Mouse (Mus musculus) MEL (cell line): Measurements from ENCODE around the gene Iqca. TPM values are rescaled to one million over a fixed set of nuclear protein-coding genes. Genes with fewer than 3 reads are reported as not detected.

Experiments
- DNase-seq: peaks from one replicate; pipeline ENCODE4 v3.0.0; 2011; ENCODE audit warnings: low read depth, low spot score
- H3K27ac ChIP-seq: 2 replicates; pipeline ENCODE4 v1.5.1; 2012; ENCODE audit warnings: low read depth, mild to moderate bottlenecking, control low read depth, low read length, moderate library complexity; ENCODE audit not compliant: control insufficient read depth
- H3K27me3 ChIP-seq, 2 experiments: fragments of 150-350 bp in 1 of 2; sonication (generic) in 1 of 2; 2 replicates each; pipeline ENCODE4 v1.6.1; 2012; ENCODE audit warnings: low read length in 2 of 2, mild to moderate bottlenecking in 2 of 2, improper control_type of control experiment in 1 of 2, moderate library complexity in 1 of 2; ENCODE audit not compliant: insufficient read depth in 2 of 2, control insufficient read depth in 1 of 2
- H3K36me3 ChIP-seq, 2 experiments: 2 replicates each; pipeline ENCODE4 v1.6.1; 2012 to 2014; ENCODE audit warnings: low read length in 2 of 2, improper control_type of control experiment in 1 of 2, inconsistent platforms in 1 of 2, mild to moderate bottlenecking in 1 of 2; ENCODE audit not compliant: insufficient read depth in 2 of 2, control insufficient read depth in 1 of 2
- H3K4me1 ChIP-seq, 2 experiments: fragments of 150-350 bp in 1 of 2; sonication (generic) in 1 of 2; 2 replicates each; pipeline ENCODE4 v1.6.1; 2012; ENCODE audit warnings: low read length in 2 of 2, improper control_type of control experiment in 1 of 2, mild to moderate bottlenecking in 1 of 2; ENCODE audit not compliant: insufficient read depth in 2 of 2, control insufficient read depth in 1 of 2
- H3K4me3 ChIP-seq, 2 experiments: fragments of 150-350 bp in 1 of 2; sonication (generic) in 1 of 2; 2 replicates each; pipeline ENCODE4 v1.5.1; 2012; ENCODE audit warnings: low read depth in 2 of 2, low read length in 2 of 2, mild to moderate bottlenecking in 2 of 2, moderate library complexity in 2 of 2, control low read depth in 1 of 2, improper control_type of control experiment in 1 of 2; ENCODE audit not compliant: control insufficient read depth in 1 of 2, insufficient read depth in 1 of 2
- H3K79me2 ChIP-seq: 2 replicates; pipeline ENCODE4 v1.6.1; 2012; ENCODE audit warnings: mild to moderate bottlenecking, low read length, moderate library complexity; ENCODE audit not compliant: control insufficient read depth, poor library complexity, insufficient read depth
- H3K9ac ChIP-seq: 2 replicates; pipeline ENCODE4 v1.6.1; 2012; ENCODE audit warnings: low read depth, mild to moderate bottlenecking, control low read depth, low read length, moderate library complexity; ENCODE audit not compliant: control insufficient read depth, poor library complexity, severe bottlenecking
- H3K9me3 ChIP-seq: fragments of 150-350 bp; sonication (generic); replicated peaks from 2 replicates; pipeline ENCODE4 v1.6.1; 2012; ENCODE audit warnings: mild to moderate bottlenecking, low read length, improper control_type of control experiment, moderate library complexity; ENCODE audit not compliant: insufficient read depth
- CHD1 ChIP-seq: IDR thresholded peaks from 2 replicates; pipeline ENCODE4 v1.6.1; 2012; ENCODE audit warnings: low read depth, mild to moderate bottlenecking, inconsistent platforms, low read length, improper control_type of control experiment
- CHD2 ChIP-seq: IDR thresholded peaks from 2 replicates; pipeline ENCODE4 v1.6.1; 2011; ENCODE audit warnings: low read length, improper control_type of control experiment
- EP300 ChIP-seq, 2 experiments: IDR thresholded peaks; 2 replicates each; pipeline ENCODE4 v1.6.1; 2011; ENCODE audit warnings: improper control_type of control experiment in 2 of 2, low read length in 2 of 2, low read depth in 1 of 2, mild to moderate bottlenecking in 1 of 2
- GABPA ChIP-seq: IDR thresholded peaks from 2 replicates; pipeline ENCODE4 v1.6.1; 2012; ENCODE audit warnings: low read depth, mild to moderate bottlenecking, inconsistent platforms, low read length, improper control_type of control experiment, moderate library complexity
- HCFC1 ChIP-seq: IDR thresholded peaks from 2 replicates; pipeline ENCODE4 v1.6.1; 2012; ENCODE audit warnings: low read depth, mild to moderate bottlenecking, inconsistent platforms, low read length, improper control_type of control experiment, moderate library complexity
- JUND ChIP-seq: IDR thresholded peaks from 2 replicates; pipeline ENCODE4 v1.6.1; 2011; ENCODE audit warnings: low read depth, mild to moderate bottlenecking, improper control_type of control experiment, low read length
- KAT2A ChIP-seq: conservative IDR thresholded peaks from 2 replicates; pipeline ENCODE4 v1.6.1; 2012; ENCODE audit warnings: low read depth, low read length, improper control_type of control experiment, inconsistent platforms
- MAFK ChIP-seq: IDR thresholded peaks from 2 replicates; pipeline ENCODE4 v1.6.1; 2011; ENCODE audit warnings: low read depth, mild to moderate bottlenecking, low read length, improper control_type of control experiment, borderline replicate concordance
- MAX ChIP-seq: IDR thresholded peaks from 2 replicates; pipeline ENCODE4 v1.6.1; 2011; ENCODE audit warnings: low read length, improper control_type of control experiment
- MEF2A ChIP-seq: IDR thresholded peaks from 2 replicates; pipeline ENCODE4 v1.6.1; 2014; ENCODE audit warnings: low read depth, mild to moderate bottlenecking, inconsistent platforms, low read length, improper control_type of control experiment; ENCODE audit not compliant: poor library complexity, insufficient replicate concordance, severe bottlenecking; ENCODE audit errors: extremely low read depth
- MXI1 ChIP-seq: IDR thresholded peaks from 2 replicates; pipeline ENCODE4 v1.6.1; 2011; ENCODE audit warnings: mild to moderate bottlenecking, low read depth, low read length, improper control_type of control experiment
- NELFE ChIP-seq: IDR thresholded peaks from 2 replicates; pipeline ENCODE4 v1.6.1; 2011; ENCODE audit warnings: low read depth, low read length, improper control_type of control experiment
- POLR2A ChIP-seq, 2 experiments: IDR thresholded peaks; 2 replicates each; pipeline ENCODE4 v1.6.1; 2011 to 2012; ENCODE audit warnings: low read length in 2 of 2, mild to moderate bottlenecking in 2 of 2, control low read depth in 1 of 2, improper control_type of control experiment in 1 of 2, low read depth in 1 of 2, moderate library complexity in 1 of 2; ENCODE audit not compliant: control insufficient read depth in 1 of 2, insufficient read depth in 1 of 2, poor library complexity in 1 of 2
- RAD21 ChIP-seq: IDR thresholded peaks from 2 replicates; pipeline ENCODE4 v1.6.1; 2011; ENCODE audit warnings: mild to moderate bottlenecking, low read depth, low read length, improper control_type of control experiment
- SIN3A ChIP-seq: IDR thresholded peaks from 2 replicates; pipeline ENCODE4 v1.6.1; 2012; ENCODE audit warnings: low read length, improper control_type of control experiment, inconsistent platforms
- TBP ChIP-seq: IDR thresholded peaks from 2 replicates; pipeline ENCODE4 v1.8.0; 2011; ENCODE audit warnings: low read depth, low read length, improper control_type of control experiment
- TCF12 ChIP-seq: IDR thresholded peaks from 2 replicates; pipeline ENCODE4 v1.6.1; 2014; ENCODE audit warnings: low read depth, mild to moderate bottlenecking, inconsistent platforms, low read length, improper control_type of control experiment, moderate library complexity
- UBTF ChIP-seq: IDR thresholded peaks from 2 replicates; pipeline ENCODE4 v1.6.1; 2012; ENCODE audit warnings: low read depth, mild to moderate bottlenecking, inconsistent platforms, low read length, improper control_type of control experiment, moderate library complexity, borderline replicate concordance; ENCODE audit not compliant: insufficient read depth
- ZC3H11A ChIP-seq: IDR thresholded peaks from 2 replicates; pipeline ENCODE4 v1.6.1; 2012; ENCODE audit warnings: low read depth, mild to moderate bottlenecking, inconsistent platforms, low read length, improper control_type of control experiment
- ZKSCAN1 ChIP-seq: IDR thresholded peaks from 2 replicates; pipeline ENCODE4 v1.6.1; 2012; ENCODE audit warnings: low read depth, mild to moderate bottlenecking, inconsistent platforms, low read length, improper control_type of control experiment, moderate library complexity
- polyA plus RNA-seq, 2 experiments: library from polyadenylated mRNA; stranded (reverse) in 1 of 2; unstranded in 1 of 2; fragments of >175 nt in 1 of 2; fragments of >200 nt in 1 of 2; gene quantifications; 2 replicates each; pipeline versions ENCODE4 v1.2.1 to v1.2.4; 2012; ENCODE audit warnings: low replicate concordance in 2 of 2, low read depth in 1 of 2; ENCODE audit not compliant: insufficient read length in 2 of 2, insufficient read depth in 1 of 2, missing spikeins in 1 of 2
- total RNA-seq: library from RNA; depleted of rRNA; stranded (reverse); fragments of 300-350 nt; gene quantifications from 2 replicates; pipeline ENCODE4 v1.2.3, GENCODE M21; 2012; rRNA removed

Iqca gene
- total and polyA plus RNA-seq, 3 experiments, result 0.39 TPM; not detected in 2

- no peak overlapping the region for H3K27ac ChIP-seq
- no peaks in the 10 kb centered on the region for H3K27me3 ChIP-seq
- DNase-seq, result no peak
- no peaks in the 10 kb centered on the region for H3K79me2 ChIP-seq
- H3K9me3 ChIP-seq, result no peaks in the 10 kb centered on the region
- no peak overlapping the region for H3K4me3 ChIP-seq
- H3K4me1 ChIP-seq, result no peaks in the 10 kb centered on the region
- no peak overlapping the region for H3K9ac ChIP-seq
- TF ChIP-seq HCFC1 (no peak), MAX (no peak), MXI1 (no peak), SIN3A (no peak), NELFE (no peak), JUND (no peak), POLR2A (IDR thresholded peaks at IDR 0.05; ENCODE audit: control insufficient read depth in 1 of 2, insufficient read depth in 1 of 2, low read depth in 1 of 2, low read length in 2 of 2, poor library complexity in 1 of 2) (no peak), CHD2 (no peak)
- H3K36me3 ChIP-seq, result no peaks in the 10 kb centered on the region
These were observed 155.1 kb downstream of the Iqca start for GRCm38 (mm10) chr1:89998076-89998475.

- Histone ChIP-seq H3K27ac (no peak overlapping the region), H3K27me3 (no peaks in the 10 kb centered on the region)
- no peak for TF ChIP-seq MEF2A
- no peak for TF ChIP-seq TBP
- no peak for TF ChIP-seq MAFK
- TF ChIP-seq ZKSCAN1, result no peak
- no peak for TF ChIP-seq MAX
- no peak for TF ChIP-seq GABPA
- TF ChIP-seq UBTF, result no peak
- TF ChIP-seq TCF12, result no peak
- no peak for TF ChIP-seq ZC3H11A
- no peak for TF ChIP-seq CHD1
- TF ChIP-seq EP300 (IDR thresholded peaks at IDR 0.05; ENCODE audit: low read depth in 1 of 2, low read length in 2 of 2), result no peak
- no peak for TF ChIP-seq RAD21
- no peak for TF ChIP-seq KAT2A
- TF ChIP-seq, all 39 proteins: peak for 0
- H3K4me1 ChIP-seq, result no peaks in the 10 kb centered on the region
- no peaks in the 10 kb centered on the region for H3K9me3 ChIP-seq
- DNase-seq, result no peak
- H3K9ac ChIP-seq, result no peak overlapping the region
- no peak overlapping the region for H3K4me3 ChIP-seq
- H3K79me2 ChIP-seq, result no peaks in the 10 kb centered on the region
- H3K36me3 ChIP-seq, result no peaks in the 10 kb centered on the region
These were observed 160.9 kb downstream of the Iqca start for GRCm38 (mm10) chr1:89992256-89992655.

Other genes with a start within 250 kb of the Iqca start
- gene Gbx2, start 222.2 kb downstream of the Iqca start, total RNA-seq, result not detected in 2 replicates
- gene Gbx2, start 222.2 kb downstream of the Iqca start, polyA plus RNA-seq, result not detected
- gene Asb18, start 138.7 kb downstream of the Iqca start, total RNA-seq, result not detected in 2 replicates
- gene Asb18, start 138.7 kb downstream of the Iqca start, polyA plus RNA-seq, result not detected
- gene Ackr3, start 50.6 kb upstream of the Iqca start, total RNA-seq, result not detected in 2 replicates
- not detected for gene Ackr3, start 50.6 kb upstream of the Iqca start, polyA plus RNA-seq